Mouse (Mus musculus) hindbrain, embryonic 10.5 days (tissue): ENCODE measurements around the gene Sorcs2. TPM values are rescaled to one million over a fixed set of nuclear protein-coding genes. Genes with fewer than 3 reads are reported as not detected.

Experiments used
- DNase-seq: peaks from one replicate; pipeline ENCODE4 v3.0.0-alpha.2; 2017; ENCODE audit warnings: low spot score
- H3K27ac ChIP-seq: fragments of 300-500 bp; sonication (generic); 2 replicates; pipeline ENCODE4 v1.5.1; 2016; ENCODE audit warnings: mild to moderate bottlenecking, moderate library complexity
- H3K27me3 ChIP-seq: fragments of 300-500 bp; sonication (generic); 2 replicates; pipeline ENCODE4 v1.6.1; 2016; ENCODE audit warnings: mild to moderate bottlenecking; ENCODE audit not compliant: poor library complexity, insufficient read depth, severe bottlenecking
- H3K36me3 ChIP-seq: fragments of 300-500 bp; sonication (generic); 2 replicates; pipeline ENCODE4 v1.6.1; 2016; ENCODE audit warnings: mild to moderate bottlenecking, moderate library complexity
- H3K4me1 ChIP-seq: fragments of 300-500 bp; sonication (generic); replicated peaks from 2 replicates; pipeline ENCODE4 v1.6.1; 2016; ENCODE audit warnings: mild to moderate bottlenecking
- H3K4me3 ChIP-seq: fragments of 300-500 bp; sonication (generic); 2 replicates; pipeline ENCODE4 v1.5.1; 2016; ENCODE audit warnings: mild to moderate bottlenecking, moderate library complexity
- H3K9me3 ChIP-seq: fragments of 300-500 bp; sonication (generic); 2 replicates; pipeline ENCODE4 v1.6.1; 2016; ENCODE audit warnings: mild to moderate bottlenecking, moderate library complexity
- WGBS: fragments of 180-500 bp; shearing (Covaris S2); methylation state at CpG from one replicate; pipeline ENCODE4 v1.1.7; 2016; 5-methylcytosine and 5-hydroxymethylcytosine counted together
- polyA plus RNA-seq: library from polyadenylated mRNA; unstranded; fragments of >200 nt; fragmentation: Nextera tagmentation; extraction: Ambion mirVana; gene quantifications from 2 replicates; pipeline ENCODE4 v1.2.1, GENCODE M21; 2016

Sorcs2 gene
- 7.5 and 10.5 TPM in 2 replicates for polyA plus RNA-seq

- DNase-seq: peak; percentile 88
- H3K4me1 ChIP-seq: peaks cover 49% of the 10 kb centered on the region
- no peaks in the 10 kb centered on the region for H3K9me3 ChIP-seq
- peaks cover 60% of the 10 kb centered on the region for H3K27me3 ChIP-seq
- under 1% methylated on average over 44 of the region's 45 CpGs for WGBS
- H3K4me3 ChIP-seq: peak within 1 kb of the TSS; percentile 65
- H3K36me3 ChIP-seq: no peaks in the 10 kb centered on the region
- H3K27ac ChIP-seq: peak within 1 kb of the TSS; percentile 92
Observed at GRCm38 (mm10) chr5:36397837-36398282, at the start of gene Sorcs2. Gene Sorcs2 (minus strand): TSS chr5:36398139.

GRCm38 (mm10) chr5:36446166-36446890, 48.4 kb upstream of the Sorcs2 start:
- WGBS: 43% methylated on average over 9 of the region's 9 CpGs
- Histone ChIP-seq H3K4me3 (no peak overlapping the region), H3K27ac (no peak overlapping the region), H3K36me3 (no peaks in the 10 kb centered on the region), H3K27me3 (peaks cover 16% of the 10 kb centered on the region; the same call in 1 of the 2 replicates), H3K4me1 (peaks cover 20% of the 10 kb centered on the region), H3K9me3 (no peaks in the 10 kb centered on the region)
- DNase-seq: no peak

DNA sequence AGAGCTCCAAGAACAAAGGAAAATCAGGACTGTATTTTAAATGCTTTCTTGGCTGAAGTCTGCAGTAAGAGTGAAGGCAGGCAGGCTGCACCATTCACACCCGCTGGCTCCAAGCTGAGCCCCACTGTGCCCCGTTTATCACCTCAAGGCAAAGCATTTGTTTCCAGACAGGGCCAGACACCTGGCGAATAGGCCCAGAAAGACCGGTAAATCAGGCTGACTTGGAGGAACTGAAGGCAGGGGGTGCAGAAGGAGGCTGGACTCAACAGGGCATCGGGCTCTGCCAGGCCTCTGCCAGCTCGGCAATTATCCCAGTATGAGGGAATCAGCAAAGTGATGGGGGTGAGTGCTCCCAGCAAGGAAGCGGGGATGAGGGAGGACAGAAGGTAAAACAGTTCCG, 47.1 kb upstream of the Sorcs2 start:
- no peak overlapping the region for H3K4me3 ChIP-seq
- DNase-seq: no peak
- WGBS: 32% methylated on average over 8 of the region's 8 CpGs

DNA sequence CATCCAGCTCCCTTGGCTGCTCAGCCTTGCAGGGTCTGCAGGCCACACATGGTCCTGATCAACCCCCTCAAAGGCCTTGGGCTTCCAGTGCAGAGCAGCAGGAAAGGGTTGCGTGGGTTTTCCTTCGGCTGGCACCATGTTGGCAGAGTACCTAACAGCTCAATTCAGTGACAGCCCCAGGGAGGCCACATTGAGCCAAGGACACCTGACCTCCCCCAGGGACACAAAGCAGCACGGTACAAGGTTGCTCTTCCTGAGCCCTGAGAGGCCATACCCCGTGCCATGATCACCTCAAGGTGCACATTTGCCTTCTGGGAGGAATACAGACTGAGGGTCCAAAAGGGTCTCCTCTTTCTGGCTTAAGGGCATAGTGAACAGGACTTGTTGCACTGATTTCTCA, 46.7 kb upstream of the Sorcs2 start:
- Histone ChIP-seq H3K27ac (no peak overlapping the region), H3K4me1 (peaks cover 14% of the 10 kb centered on the region), H3K36me3 (no peaks in the 10 kb centered on the region), H3K4me3 (no peak overlapping the region), H3K9me3 (no peaks in the 10 kb centered on the region), H3K27me3 (peaks cover 16% of the 10 kb centered on the region; the same call in 1 of the 2 replicates)
- WGBS: 65% methylated on average over 4 of the region's 4 CpGs
- no peak for DNase-seq

More for the DNA sequence above, 47.1 kb upstream of the Sorcs2 start:
- peaks cover 16% of the 10 kb centered on the region; the same call in 1 of the 2 replicates for H3K27me3 ChIP-seq
- H3K9me3 ChIP-seq: no peaks in the 10 kb centered on the region
- H3K36me3 ChIP-seq: no peaks in the 10 kb centered on the region
- H3K4me1 ChIP-seq: peaks cover 14% of the 10 kb centered on the region
- H3K27ac ChIP-seq: no peak overlapping the region

- peaks cover 14% of the 10 kb centered on the region; the same call in 1 of the 2 replicates for H3K27me3 ChIP-seq
- peaks cover 3% of the 10 kb centered on the region for H3K4me1 ChIP-seq
- 74% methylated on average over 3 of the region's 3 CpGs for WGBS
- H3K27ac ChIP-seq: no peak overlapping the region
- H3K9me3 ChIP-seq: no peaks in the 10 kb centered on the region
- no peak overlapping the region for H3K4me3 ChIP-seq
- no peak for DNase-seq
- no peaks in the 10 kb centered on the region for H3K36me3 ChIP-seq
Observed at GRCm38 (mm10) chr5:36440741-36441140, 42.8 kb upstream of the Sorcs2 start.

- 79% methylated on average over 4 of the region's 4 CpGs for WGBS
- Histone ChIP-seq H3K27ac (no peak overlapping the region), H3K4me3 (no peak overlapping the region), H3K27me3 (no peaks in the 10 kb centered on the region), H3K36me3 (no peaks in the 10 kb centered on the region), H3K9me3 (no peaks in the 10 kb centered on the region), H3K4me1 (peaks cover 16% of the 10 kb centered on the region)
- DNase-seq: no peak
Observed at GRCm38 (mm10) chr5:36436858-36437257, 38.9 kb upstream of the Sorcs2 start.

DNA sequence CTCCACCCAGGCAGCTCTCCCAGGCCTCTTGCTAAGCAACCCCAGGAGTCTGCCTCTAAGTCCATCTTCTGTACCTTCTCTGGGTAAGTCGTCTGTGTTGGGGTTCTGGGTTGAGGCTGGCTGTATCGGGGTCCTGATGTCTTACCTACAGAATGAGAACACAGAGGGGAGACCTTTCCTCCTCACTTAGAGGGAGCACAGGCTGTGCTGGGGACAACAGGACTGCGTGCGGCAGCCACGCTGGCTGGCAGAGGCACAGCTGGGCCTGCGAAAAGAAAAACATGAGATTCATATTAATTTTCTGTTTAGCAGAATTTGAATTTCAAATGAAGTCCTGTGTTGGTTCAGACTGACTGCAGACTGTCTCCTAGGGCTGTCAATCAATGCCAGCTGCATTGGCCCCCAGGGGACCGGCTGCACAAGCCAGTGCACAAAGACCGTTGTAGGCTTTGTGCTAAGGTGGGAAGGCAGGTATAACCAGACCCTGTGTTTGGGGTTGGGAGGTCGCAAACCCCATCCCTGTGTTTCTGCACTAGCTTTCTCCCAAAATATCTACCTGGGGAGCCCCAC, 36.5 kb upstream of the Sorcs2 start:
- WGBS: 62% methylated on average over 9 of the region's 9 CpGs
- DNase-seq: no peak

GRCm38 (mm10) chr5:36431711-36432110, 33.8 kb upstream of the Sorcs2 start:
- H3K27me3 ChIP-seq: no peaks in the 10 kb centered on the region
- 42% methylated on average over 2 of the region's 2 CpGs for WGBS
- H3K36me3 ChIP-seq: no peaks in the 10 kb centered on the region
- H3K9me3 ChIP-seq: no peaks in the 10 kb centered on the region
- peaks cover 47% of the 10 kb centered on the region for H3K4me1 ChIP-seq
- 0 out of 2 replicates have a peak overlapping the region, but pooled peaks have one; percentile 8 for H3K27ac ChIP-seq
- no peak for DNase-seq
- H3K4me3 ChIP-seq: no peak overlapping the region

More for the DNA sequence above, 36.5 kb upstream of the Sorcs2 start:
- Histone ChIP-seq H3K9me3 (no peaks in the 10 kb centered on the region), H3K27ac (peak overlapping the region; percentile 72), H3K27me3 (no peaks in the 10 kb centered on the region), H3K36me3 (no peaks in the 10 kb centered on the region), H3K4me1 (peaks cover 35% of the 10 kb centered on the region), H3K4me3 (no peak overlapping the region)

DNA sequence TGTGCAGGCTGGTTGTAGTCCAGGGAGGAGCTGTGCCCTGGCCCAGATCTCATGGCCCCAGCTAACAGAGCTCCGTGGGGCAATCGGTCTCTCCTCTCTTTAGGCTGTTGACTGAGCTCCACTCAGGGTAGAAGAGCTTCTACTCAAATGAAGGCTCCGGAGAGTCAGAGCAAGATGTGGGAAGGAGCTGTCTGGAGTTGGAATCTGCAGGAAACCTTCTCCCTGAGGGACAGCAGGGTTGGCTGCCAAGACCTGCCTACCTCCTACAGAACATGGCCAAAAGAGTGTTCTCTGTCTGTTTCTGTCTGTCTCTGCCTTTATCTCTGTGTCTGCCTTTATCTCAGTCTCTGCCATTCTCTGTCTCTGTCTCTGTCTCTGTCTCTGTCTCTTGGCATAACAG, 31.6 kb upstream of the Sorcs2 start:
- WGBS: 87% methylated on average over 3 of the region's 3 CpGs
- H3K4me1 ChIP-seq: peaks cover 38% of the 10 kb centered on the region
- H3K9me3 ChIP-seq: no peaks in the 10 kb centered on the region
- no peak for DNase-seq
- no peaks in the 10 kb centered on the region for H3K27me3 ChIP-seq
- no peak overlapping the region for H3K27ac ChIP-seq
- no peaks in the 10 kb centered on the region for H3K36me3 ChIP-seq
- no peak overlapping the region for H3K4me3 ChIP-seq

DNA sequence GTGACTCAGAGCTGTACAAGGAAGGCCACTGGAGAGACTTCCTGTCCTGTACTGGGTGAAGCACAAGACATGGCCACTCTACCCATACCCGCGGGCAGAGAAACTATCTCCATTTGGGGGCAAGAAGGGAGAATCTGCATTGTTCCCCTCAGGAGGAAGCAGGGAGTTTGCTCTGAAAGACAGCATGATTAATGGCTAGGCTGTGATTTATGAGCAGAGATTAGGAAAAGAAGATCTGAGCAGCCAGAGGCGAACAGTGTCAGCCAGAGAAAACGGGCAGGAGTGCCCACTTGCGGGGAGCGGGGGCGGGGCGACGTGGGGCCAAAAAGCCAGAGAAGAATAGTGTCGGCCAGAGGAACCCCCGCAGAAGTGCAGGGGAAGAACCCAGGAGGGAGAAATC, 29.9 kb upstream of the Sorcs2 start:
- Histone ChIP-seq H3K4me1 (peaks cover 32% of the 10 kb centered on the region), H3K27ac (peak overlapping the region; percentile 35; the same call in 1 of the 2 replicates), H3K36me3 (no peaks in the 10 kb centered on the region), H3K27me3 (no peaks in the 10 kb centered on the region), H3K4me3 (no peak overlapping the region), H3K9me3 (no peaks in the 10 kb centered on the region)
- no peak for DNase-seq
- 58% methylated on average over 11 of the region's 11 CpGs for WGBS

- Histone ChIP-seq H3K27me3 (no peaks in the 10 kb centered on the region), H3K4me1 (peaks cover 28% of the 10 kb centered on the region), H3K4me3 (no peak overlapping the region), H3K27ac (no peak overlapping the region), H3K9me3 (no peaks in the 10 kb centered on the region), H3K36me3 (no peaks in the 10 kb centered on the region)
- WGBS: 85% methylated on average over 5 of the region's 5 CpGs
- no peak for DNase-seq
Observed at GRCm38 (mm10) chr5:36426404-36426803, 28.5 kb upstream of the Sorcs2 start.

DNA sequence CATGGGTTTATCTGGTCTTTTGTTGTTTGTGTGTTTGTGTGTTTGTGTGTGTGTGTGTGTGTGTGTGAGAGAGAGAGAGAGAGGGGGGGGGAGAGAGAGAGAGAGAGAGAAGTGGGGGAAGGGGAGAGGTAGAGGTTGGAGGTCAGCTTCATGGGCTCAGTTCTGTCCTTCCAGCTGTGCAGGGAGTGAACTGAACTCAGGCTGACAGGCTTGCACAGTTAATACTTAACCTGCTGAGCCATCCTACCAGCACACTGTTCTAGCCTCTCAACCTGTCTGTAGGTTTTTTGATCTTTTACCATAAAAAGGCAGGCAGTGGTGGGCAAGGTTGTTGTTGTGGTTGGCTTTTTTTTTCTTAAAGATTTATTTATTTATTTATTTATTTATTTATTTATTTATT, 26.7 kb upstream of the Sorcs2 start:
- H3K36me3 ChIP-seq: no peaks in the 10 kb centered on the region
- H3K27ac ChIP-seq: no peak overlapping the region
- no peak overlapping the region for H3K4me3 ChIP-seq
- no peaks in the 10 kb centered on the region for H3K9me3 ChIP-seq
- H3K27me3 ChIP-seq: no peaks in the 10 kb centered on the region
- no peak for DNase-seq
- peaks cover 12% of the 10 kb centered on the region for H3K4me1 ChIP-seq

- Histone ChIP-seq H3K36me3 (no peaks in the 10 kb centered on the region), H3K4me3 (no peak overlapping the region), H3K4me1 (peaks cover 5% of the 10 kb centered on the region; the same call in 1 of the 2 replicates), H3K9me3 (no peaks in the 10 kb centered on the region), H3K27ac (no peak overlapping the region), H3K27me3 (no peaks in the 10 kb centered on the region)
- DNase-seq: no peak
Observed at GRCm38 (mm10) chr5:36422689-36423088, 24.8 kb upstream of the Sorcs2 start.
